Mouse (Mus musculus) CD4-positive, CD25-positive, alpha-beta regulatory T cell, adult 4 months (primary cell): ENCODE data around the gene Cog4. TPM values are rescaled to one million over a fixed set of nuclear protein-coding genes. Genes with fewer than 3 reads are reported as not detected.
A peak's percentile ranks its signal among the peaks of the same experiment; 100 is the strongest.
"Not testable (repeated sequence)": the region's sequence is repeated elsewhere in the genome, so short reads cannot be mapped to it uniquely, and the experiment has no call there.

Source experiments
- ATAC-seq: one replicate; pipeline ENCODE4 v1.8.0; 2017
- polyA plus RNA-seq, 2 experiments: library from polyadenylated mRNA; unstranded; fragments of 100-300 nt; shearing (Covaris generic); gene quantifications; one replicate each; pipeline ENCODE4 v1.2.1; 2017

Cog4 gene
- polyA plus RNA-seq, 2 experiments from 2014 or later: 57.7 to 94.5 TPM

DNA sequence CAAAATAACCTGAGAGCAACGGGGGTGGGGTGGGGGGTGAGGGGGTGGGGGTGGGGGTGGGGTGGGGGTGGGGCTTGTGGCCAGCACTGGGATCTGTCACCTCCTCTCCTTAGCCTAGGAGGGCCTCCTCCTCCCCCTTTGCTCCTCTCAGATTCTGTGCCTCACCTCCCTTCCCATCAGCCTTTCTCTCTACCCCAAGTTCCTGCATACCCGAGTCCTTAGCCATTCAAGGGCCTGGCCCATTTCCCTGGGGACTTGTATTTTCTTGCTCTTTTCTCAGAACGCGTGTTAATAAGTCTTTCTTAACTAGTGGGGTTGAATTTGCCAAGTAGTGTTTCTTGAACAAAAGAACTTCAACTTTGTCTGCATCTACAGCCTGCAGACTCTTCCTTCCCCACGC is 80.3 kb downstream of the Cog4 start:
- no peak for ATAC-seq

DNA sequence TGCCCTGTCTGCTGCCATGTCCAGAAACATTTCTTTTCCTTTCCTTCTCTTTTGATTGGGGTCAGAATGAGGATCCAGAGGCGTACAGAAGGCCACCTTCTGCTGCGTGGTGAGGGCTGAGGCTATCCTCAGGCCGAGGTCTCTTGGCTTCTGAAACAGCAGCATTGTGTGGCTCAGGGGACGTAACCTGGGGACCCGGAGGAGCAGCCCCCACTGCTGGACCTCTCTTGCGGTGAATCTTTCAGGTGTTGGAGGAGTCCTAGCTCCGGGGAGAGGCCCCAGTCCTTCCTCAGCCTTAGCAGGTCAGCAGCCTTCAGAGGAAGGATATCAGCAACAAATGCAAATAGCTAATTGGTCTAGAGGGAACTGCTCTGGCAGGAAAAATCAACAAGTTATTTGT is 82.0 kb downstream of the Cog4 start:
- no peak for ATAC-seq

DNA sequence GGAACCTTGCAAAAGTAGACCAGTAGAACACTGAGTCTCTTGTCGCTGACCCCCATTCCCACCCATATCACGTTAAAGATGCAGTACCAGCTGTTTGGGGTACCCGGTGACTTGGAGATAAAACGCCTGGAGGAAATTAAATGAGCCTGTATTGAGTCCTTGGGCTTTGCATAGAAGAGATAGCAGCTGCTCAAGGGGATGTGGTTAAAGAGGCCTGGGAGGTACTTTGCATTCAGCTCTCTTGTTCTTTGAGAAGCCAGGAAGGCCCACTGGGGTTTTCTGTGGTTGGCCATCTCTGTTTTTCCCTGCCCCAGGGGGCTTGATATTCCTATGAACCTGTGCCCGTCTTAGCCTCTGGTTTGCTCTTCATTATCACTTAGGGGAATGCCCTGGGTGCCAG is 82.7 kb downstream of the Cog4 start:
- peak; percentile 93 for ATAC-seq

DNA sequence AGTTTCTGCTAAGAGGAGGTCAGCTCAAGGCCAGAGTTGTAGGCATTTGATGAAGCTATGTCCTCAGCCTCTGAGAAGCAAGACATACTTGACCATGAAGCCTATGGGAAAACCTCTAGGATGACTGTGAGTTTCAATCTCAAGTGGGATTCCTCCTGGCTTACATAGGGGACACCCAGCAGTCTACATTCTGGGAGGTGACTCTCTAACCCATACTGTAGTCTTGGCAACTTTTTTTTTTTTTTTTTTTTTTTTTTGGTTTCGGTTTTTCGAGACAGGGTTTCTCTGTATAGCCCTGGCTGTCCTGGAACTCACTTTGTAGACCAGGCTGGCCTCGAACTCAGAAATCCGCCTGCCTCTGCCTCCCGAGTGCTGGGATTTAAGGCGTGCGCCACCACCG is 83.3 kb downstream of the Cog4 start:
- not testable (repeated sequence) for ATAC-seq

DNA sequence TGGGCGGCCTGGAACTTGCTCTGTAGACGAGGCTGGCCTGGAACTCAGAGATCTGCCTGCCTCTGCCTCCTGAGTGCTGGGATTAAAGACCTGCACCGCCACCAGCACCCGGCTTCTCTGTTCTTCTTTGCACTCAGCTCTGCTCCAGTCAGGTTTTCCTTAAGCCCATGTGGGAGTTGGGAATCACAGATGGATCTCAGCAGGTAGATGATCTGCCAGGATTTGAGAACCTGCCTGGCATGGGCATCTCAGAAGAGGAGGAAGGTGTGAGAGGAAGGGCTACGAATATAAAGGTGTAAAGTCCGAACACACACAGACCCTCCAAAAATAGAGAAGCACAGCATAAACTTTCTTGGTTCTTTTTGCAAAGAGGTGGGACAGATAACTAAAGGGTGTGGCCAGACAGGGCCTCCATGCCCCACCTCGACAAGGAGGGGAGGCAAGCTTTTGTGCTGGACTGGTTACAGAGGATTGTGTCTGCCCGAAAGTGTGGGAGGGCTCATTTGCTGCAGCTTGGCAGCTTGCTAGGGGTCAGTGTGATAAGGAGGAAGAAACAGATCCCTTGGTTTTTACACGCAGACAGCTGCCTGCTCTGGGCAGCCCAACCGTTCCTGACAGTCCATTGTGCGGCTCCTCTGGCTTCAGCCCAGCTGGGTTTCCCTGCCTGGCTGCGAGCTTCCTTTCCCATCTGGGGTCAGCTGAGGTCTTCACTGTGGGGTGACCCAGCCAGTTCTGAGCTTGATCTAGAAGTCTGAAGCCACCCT is 85.0 kb downstream of the Cog4 start:
- no peak for ATAC-seq

Other genes with a start within 250 kb of the Cog4 start
- 1 to 10 TPM; 4.1 to 7.0 TPM for gene Vac14, start 228.0 kb upstream of the Cog4 start, polyA plus RNA-seq
- not detected for gene Mtss1l, start 125.1 kb upstream of the Cog4 start, polyA plus RNA-seq
- gene Il34, start 40.7 kb upstream of the Cog4 start, polyA plus RNA-seq: not detected
- 100 to 1,000 TPM in 1 of 2 experiments, 10 to 100 TPM in 1; 98.5 to 141 TPM for gene Sf3b3, start 187 bp downstream of the Cog4 start, polyA plus RNA-seq
- 1 to 10 TPM; 1.3 to 2.4 TPM for gene Fuk, start 55.9 kb downstream of the Cog4 start, polyA plus RNA-seq
- 10 to 100 TPM in 1 of 2 experiments, 1 to 10 TPM in 1; 7.5 to 12.4 TPM for gene St3gal2, start 73.3 kb downstream of the Cog4 start, polyA plus RNA-seq
- gene Ddx19a, start 151.2 kb downstream of the Cog4 start, polyA plus RNA-seq: 10 to 100 TPM; 13.8 to 13.9 TPM
- gene Ddx19b, start 185.2 kb downstream of the Cog4 start, polyA plus RNA-seq: 10 to 100 TPM in 1 of 2 experiments, 1 to 10 TPM in 1; 5.5 to 12.0 TPM
- gene Aars, start 186.5 kb downstream of the Cog4 start, polyA plus RNA-seq: 10 to 100 TPM; 18.6 to 38.6 TPM
- gene Exosc6, start 209.7 kb downstream of the Cog4 start, polyA plus RNA-seq: not detected
- not detected for gene Clec18a, start 245.8 kb downstream of the Cog4 start, polyA plus RNA-seq
- 10 to 100 TPM in 1 of 2 experiments, 1 to 10 TPM in 1; 7.2 to 11.4 TPM for gene Pdpr, start 248.0 kb downstream of the Cog4 start, polyA plus RNA-seq